Mouse (Mus musculus) ES-E14 (cell line): Measurements from ENCODE around the gene Dph6.

ENCODE experiments used
- CHD2 ChIP-seq: IDR thresholded peaks from 2 replicates; pipeline ENCODE4 v1.6.1; 2014; ENCODE audit warnings: mild to moderate bottlenecking, low read depth, low read length, inconsistent platforms
- HCFC1 ChIP-seq: IDR thresholded peaks from 2 replicates; pipeline ENCODE4 v1.6.1; 2012; ENCODE audit warnings: low read length, inconsistent platforms, borderline replicate concordance; ENCODE audit not compliant: insufficient read depth
- ZC3H11A ChIP-seq: IDR thresholded peaks from 2 replicates; pipeline ENCODE4 v1.6.1; 2012; ENCODE audit warnings: low read depth, mild to moderate bottlenecking, inconsistent platforms, low read length, borderline replicate concordance
- ZNF384 ChIP-seq: IDR thresholded peaks from 2 replicates; pipeline ENCODE4 v1.6.1; 2012; ENCODE audit warnings: low read depth, low read length, inconsistent platforms

DNA sequence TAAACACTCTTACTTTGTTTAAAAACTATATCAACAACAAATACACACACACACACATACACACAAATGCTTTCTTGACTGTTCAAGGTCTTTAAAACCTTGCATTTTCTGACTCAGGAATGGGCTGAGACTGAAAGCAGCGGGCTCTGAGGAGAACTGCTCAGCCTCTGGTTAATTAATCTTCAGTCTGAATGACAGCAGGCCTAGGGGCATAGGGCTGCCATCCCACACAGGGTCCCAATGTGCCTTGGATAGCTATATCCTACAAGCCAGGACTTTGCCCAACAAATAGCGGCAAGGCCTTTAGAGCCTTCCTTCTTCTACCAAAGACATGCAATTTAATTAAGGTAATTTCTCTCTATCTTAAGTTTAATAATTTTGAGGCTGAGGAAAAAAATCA is 43.2 kb downstream of the Dph6 start:
- TF ChIP-seq ZNF384 = no peak
- TF ChIP-seq ZC3H11A = no peak
- TF ChIP-seq HCFC1 = no peak
- TF ChIP-seq CHD2 = no peak
